Mouse (Mus musculus) lung, postnatal 0 days (tissue): ENCODE data around the gene Zfp316. TPM values are rescaled to one million over a fixed set of nuclear protein-coding genes. Genes with fewer than 3 reads are reported as not detected.

ENCODE experiments used
- ATAC-seq: fragments of 200-750 bp; cut with Nextera tagmentation; 2 replicates; pipeline ENCODE4 v1.8.0; 2017; ENCODE audit warnings: moderate library complexity
- DNase-seq: peaks from one replicate; pipeline ENCODE4 v3.0.0-alpha.2; 2016; ENCODE audit warnings: low spot score
- H3K27ac ChIP-seq: fragments of 300-500 bp; sonication (generic); 2 replicates; pipeline ENCODE4 v1.5.1; 2014; ENCODE audit warnings: antibody characterized with exemption, mild to moderate bottlenecking, low read length, mixed read lengths
- H3K27me3 ChIP-seq: fragments of 300-500 bp; sonication (generic); replicated peaks from 2 replicates; pipeline ENCODE4 v1.6.1; 2014; ENCODE audit warnings: low read length, mixed read lengths; ENCODE audit not compliant: insufficient read depth
- H3K36me3 ChIP-seq: fragments of 300-500 bp; sonication (generic); 2 replicates; pipeline ENCODE4 v1.6.1; 2014; ENCODE audit warnings: low read length, mixed read lengths; ENCODE audit not compliant: insufficient read depth
- H3K4me1 ChIP-seq: fragments of 300-500 bp; sonication (generic); 2 replicates; pipeline ENCODE4 v1.6.1; 2014; ENCODE audit warnings: antibody characterized with exemption, low read depth, low read length, mixed read lengths; ENCODE audit not compliant: insufficient read depth
- H3K4me2 ChIP-seq: fragments of 300-500 bp; sonication (generic); replicated peaks from 2 replicates; pipeline ENCODE4 v1.6.1; 2014; ENCODE audit warnings: low read depth, mild to moderate bottlenecking, low read length, moderate library complexity, mixed read lengths
- H3K4me3 ChIP-seq: fragments of 300-500 bp; sonication (generic); 2 replicates; pipeline ENCODE4 v1.5.1; 2014; ENCODE audit warnings: low read depth, low read length
- H3K9ac ChIP-seq: fragments of 300-500 bp; sonication (generic); replicated peaks from 2 replicates; pipeline ENCODE4 v1.6.1; 2014; ENCODE audit warnings: low read depth, mild to moderate bottlenecking
- H3K9me3 ChIP-seq: fragments of 300-500 bp; sonication (generic); 2 replicates; pipeline ENCODE4 v1.6.1; 2016; ENCODE audit warnings: low read length, mixed read lengths
- CTCF ChIP-seq: IDR thresholded peaks from 2 replicates; pipeline ENCODE4 v1.5.1; 2016; ENCODE audit warnings: antibody characterized with exemption, mild to moderate bottlenecking
- EP300 ChIP-seq: IDR thresholded peaks from 2 replicates; pipeline ENCODE4 v1.6.1; 2016; ENCODE audit warnings: antibody characterized with exemption, mild to moderate bottlenecking, control low read depth
- WGBS: fragments of 180-500 bp; shearing (Covaris S2); extraction: QIAGEN DNeasy Blood & Tissue Kit; methylation state at CpG from one replicate; pipeline ENCODE4 v1.1.7; 2014; 5-methylcytosine and 5-hydroxymethylcytosine counted together
- polyA plus RNA-seq: library from polyadenylated mRNA; unstranded; fragments of >200 nt; fragmentation: Nextera tagmentation; extraction: Ambion mirVana; gene quantifications from 2 replicates; pipeline ENCODE4 v1.2.1, GENCODE M21; 2015

The Zfp316 gene
- polyA plus RNA-seq, 1 experiment from 2014 or later, result 1.4 TPM

DNA sequence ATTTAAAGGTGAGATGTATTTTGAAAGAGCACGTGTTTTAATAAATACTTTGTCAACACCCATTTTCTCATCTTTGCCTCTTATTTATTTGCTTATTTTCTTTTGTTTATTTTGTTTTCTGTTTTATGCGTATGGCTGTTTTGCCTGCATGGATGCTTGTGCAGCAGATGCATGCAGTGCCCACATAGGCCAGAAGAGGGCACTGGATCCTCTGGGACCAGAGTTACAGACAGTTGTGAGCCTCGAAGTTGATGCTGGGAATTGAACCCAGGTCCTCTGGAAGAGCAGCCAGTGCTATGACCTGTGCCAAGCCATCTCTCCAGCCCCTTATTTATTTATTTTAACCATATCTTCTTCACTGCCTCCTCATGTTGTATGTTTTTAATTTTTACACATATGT is 64.8 kb downstream of the Zfp316 start:
- ATAC-seq (no peak), DNase-seq (no peak)
- H3K4me3 ChIP-seq, result no peak overlapping the region
- no peaks in the 10 kb centered on the region for H3K4me1 ChIP-seq
- no peaks in the 10 kb centered on the region for H3K27me3 ChIP-seq
- H3K9ac ChIP-seq, result no peak overlapping the region
- H3K4me2 ChIP-seq, result no peak overlapping the region
- no peaks in the 10 kb centered on the region for H3K9me3 ChIP-seq
- no peak for TF ChIP-seq EP300
- TF ChIP-seq CTCF, result peak; percentile 31; the same call in 1 of the 2 replicates
- WGBS, result 59% methylated on average over 3 of the region's 3 CpGs
- no peaks in the 10 kb centered on the region for H3K36me3 ChIP-seq
- no peak overlapping the region for H3K27ac ChIP-seq

Other genes with a start within 250 kb of the Zfp316 start
- gene Rnf216, start 157.0 kb downstream of the Zfp316 start, polyA plus RNA-seq, result 23.2 and 26.0 TPM in 2 replicates
- not detected in 2 replicates for gene Olfr718-ps1, start 122.4 kb downstream of the Zfp316 start, polyA plus RNA-seq
- 8.0 and 9.1 TPM in 2 replicates for gene Rbak, start 89.2 kb downstream of the Zfp316 start, polyA plus RNA-seq
- gene Spdye4b, start 89.0 kb downstream of the Zfp316 start, polyA plus RNA-seq, result not detected in 2 replicates
- gene Spdye4a, start 43.1 kb downstream of the Zfp316 start, polyA plus RNA-seq, result not detected in 2 replicates
- 6.7 and 7.5 TPM in 2 replicates for gene Zfp12, start 34.9 kb downstream of the Zfp316 start, polyA plus RNA-seq
- 0.08 TPM in 1 of 2 replicates, not detected in the other for gene Zfp853, start 23.6 kb upstream of the Zfp316 start, polyA plus RNA-seq
- 18.2 and 19.5 TPM in 2 replicates for gene E130309D02Rik, start 45.3 kb upstream of the Zfp316 start, polyA plus RNA-seq
- gene Zdhhc4, start 59.2 kb upstream of the Zfp316 start, polyA plus RNA-seq, result 72.1 and 87.5 TPM in 2 replicates
- not detected in 2 replicates for gene Grid2ip, start 87.3 kb upstream of the Zfp316 start, polyA plus RNA-seq
- 233 and 242 TPM in 2 replicates for gene Kdelr2, start 133.8 kb upstream of the Zfp316 start, polyA plus RNA-seq
- 5.9 and 6.0 TPM in 2 replicates for gene Daglb, start 194.6 kb upstream of the Zfp316 start, polyA plus RNA-seq